Mouse (Mus musculus) left cerebral cortex, postnatal 14 days (tissue): ENCODE measurements at regions not wholly inside any gene's neighbourhood (a gene's known extent, or its start where the extent isn't known, plus 50 kb on each side); places are given as distances from the start of the nearest gene placed in this dataset.
A peak's percentile ranks its signal among the peaks of the same experiment; 100 is the strongest.

ENCODE experiments used
- DNase-seq, 2 experiments: peaks; one replicate each; pipeline ENCODE4 v3.0.0; 2021 to 2022; ENCODE audit warnings: low spot score in 2 of 2, mixed read lengths in 1 of 2
- intact Hi-C: fragments of 180-260 bp; cut with DNase I; formaldehyde crosslinking; loops from one replicate; pipeline ENCODE4 v1.15.1; 2025

DNA sequence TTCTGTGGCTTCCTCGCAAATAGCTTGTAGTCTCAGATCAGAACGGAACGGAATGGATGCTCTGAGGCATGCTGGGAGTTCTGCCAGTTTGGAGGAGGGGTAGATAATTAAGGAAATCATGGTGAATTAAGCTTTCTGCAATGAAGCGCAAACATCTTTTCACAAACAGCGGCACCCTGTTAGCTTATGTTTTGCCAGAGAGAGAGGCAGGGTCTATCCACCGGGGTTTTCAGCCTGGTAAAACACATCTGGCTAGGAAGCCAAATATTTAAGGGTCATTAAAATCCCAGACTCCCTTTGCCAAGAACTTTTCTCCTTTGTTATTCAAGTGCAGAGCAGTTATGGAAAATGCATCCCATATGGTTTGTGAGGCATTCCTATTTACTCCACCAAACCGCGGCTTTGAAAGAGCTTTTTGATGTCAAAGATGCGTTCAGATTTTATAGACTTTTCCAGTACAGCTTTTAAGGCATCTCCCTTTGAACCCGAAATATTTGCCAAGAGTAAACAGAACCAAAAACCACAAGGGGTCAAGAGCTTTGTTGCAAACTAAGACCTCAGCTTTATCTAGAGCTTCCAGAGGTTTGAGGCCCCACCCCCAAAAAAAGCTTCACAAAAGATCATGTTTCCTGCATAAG lies 287.4 kb upstream of the Cdh5 start:
- intact Hi-C loops = no loop called here
- peak; percentile 5 to 42 for DNase-seq

DNA sequence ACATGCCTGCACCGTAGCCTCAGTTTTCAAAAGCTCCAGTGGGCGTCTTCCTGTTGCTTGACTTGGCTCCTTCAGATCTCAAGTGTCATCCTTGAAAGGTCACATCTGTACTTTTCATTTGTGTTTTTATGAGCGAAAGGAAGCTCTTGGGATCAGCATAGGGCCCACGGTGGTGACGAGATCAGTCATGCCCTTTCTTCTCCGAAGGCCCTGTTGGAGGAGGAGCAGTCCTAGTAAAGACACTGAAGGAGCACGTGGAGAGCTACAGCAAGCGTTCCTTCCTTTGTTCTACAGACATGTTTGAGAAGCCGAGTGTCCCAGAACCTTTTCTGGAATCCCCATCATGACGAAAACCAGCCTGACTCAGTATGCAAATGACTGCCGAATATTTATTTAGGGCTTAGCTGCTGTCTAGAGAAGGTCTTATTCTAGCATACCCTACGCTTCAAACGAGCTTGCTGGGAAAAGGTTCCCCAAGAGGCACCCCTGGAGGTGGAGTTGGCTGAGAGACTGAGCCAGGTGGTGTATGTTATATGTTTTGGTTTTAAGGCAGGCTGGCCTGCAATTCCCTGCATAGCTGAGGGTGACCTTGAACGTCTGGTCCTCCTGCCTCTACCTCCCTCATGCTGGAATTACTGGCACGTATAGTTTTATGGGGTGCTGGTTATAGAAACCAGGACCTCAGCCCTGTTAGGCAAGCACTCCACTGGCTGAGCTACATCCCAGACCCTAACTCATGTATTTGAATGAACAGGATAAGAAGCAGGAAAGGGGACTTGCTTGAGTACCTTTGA lies 285.1 kb upstream of the Cdh5 start:
- no peak for DNase-seq
- intact Hi-C loops = no loop called here

DNA sequence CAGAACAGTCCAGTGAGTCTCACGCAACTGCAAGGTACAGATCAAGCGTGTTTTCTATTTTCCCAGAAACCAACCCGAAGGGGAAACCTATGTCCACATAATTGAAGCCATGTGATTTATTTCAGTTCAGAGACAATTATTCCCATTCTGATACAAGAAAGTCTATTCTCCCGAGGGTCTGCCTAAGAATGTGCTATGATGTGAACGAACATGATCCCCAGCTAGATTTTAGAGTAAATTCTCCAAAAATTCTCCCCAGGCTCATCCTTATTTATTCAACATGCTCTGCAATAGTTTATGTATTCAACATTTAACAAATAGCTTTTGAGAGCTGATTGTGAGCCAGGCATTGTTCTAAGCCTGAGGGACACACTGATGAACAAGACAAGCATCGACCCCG lies 277.9 kb upstream of the Cdh5 start:
- DNase-seq = no peak
- intact Hi-C loops = no loop called here

DNA sequence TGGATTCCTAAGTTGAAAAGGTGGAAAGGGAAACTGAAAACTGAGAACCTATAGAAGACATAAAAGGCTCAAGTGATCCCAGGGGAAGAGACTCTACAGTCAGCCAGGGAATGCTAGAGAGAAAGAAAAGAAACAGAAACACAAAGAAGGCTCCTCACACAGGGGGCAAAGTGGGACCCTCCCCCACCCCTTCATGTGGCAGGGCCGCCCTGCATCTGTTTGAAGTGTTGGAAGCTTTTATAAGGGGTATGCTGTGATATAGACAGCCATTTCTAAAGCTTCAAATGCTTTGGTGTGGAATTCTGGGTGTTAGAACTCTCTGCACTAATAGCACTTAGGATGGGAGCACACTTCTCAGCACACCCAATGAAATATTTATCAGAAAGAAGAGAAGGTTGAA lies 276.7 kb upstream of the Cdh5 start:
- DNase-seq = no peak
- intact Hi-C loops = no loop called here

DNA sequence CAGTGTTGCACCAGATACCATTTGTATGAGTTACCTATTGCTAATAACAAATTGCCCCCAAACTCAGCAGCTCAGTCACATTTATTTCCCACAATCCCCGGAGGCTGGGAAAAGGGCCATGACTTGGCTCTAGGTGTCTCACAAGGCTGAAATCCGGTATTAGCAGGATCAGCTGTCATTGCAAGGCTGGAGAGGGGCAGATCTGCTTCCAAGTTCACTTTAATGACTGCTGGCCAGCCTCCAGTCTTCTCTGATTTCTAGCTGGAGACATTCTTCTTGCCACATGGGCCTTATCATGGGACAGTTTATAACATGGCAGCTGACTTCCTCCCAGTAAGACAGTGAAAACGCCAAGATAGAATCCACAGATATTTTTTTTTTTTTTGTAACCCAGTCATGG lies 276.1 kb upstream of the Cdh5 start:
- intact Hi-C loops = no loop called here
- DNase-seq = no peak

GRCm38 (mm10) chr8:103830416-103830815 lies 271.0 kb upstream of the Cdh5 start:
- intact Hi-C loops = no loop called here
- DNase-seq = no peak

GRCm38 (mm10) chr8:103839990-103840389 lies 261.4 kb upstream of the Cdh5 start:
- DNase-seq = no peak
- intact Hi-C loops = no loop called here

- no peak for DNase-seq
- intact Hi-C loops = no loop called here
These were observed 255.5 kb upstream of the Cdh5 start for GRCm38 (mm10) chr8:103845964-103846363.

- DNase-seq = peak; percentile 4 to 10
- intact Hi-C loops = no loop called here
These were observed 254.9 kb upstream of the Cdh5 start for GRCm38 (mm10) chr8:103846382-103846976.

DNA sequence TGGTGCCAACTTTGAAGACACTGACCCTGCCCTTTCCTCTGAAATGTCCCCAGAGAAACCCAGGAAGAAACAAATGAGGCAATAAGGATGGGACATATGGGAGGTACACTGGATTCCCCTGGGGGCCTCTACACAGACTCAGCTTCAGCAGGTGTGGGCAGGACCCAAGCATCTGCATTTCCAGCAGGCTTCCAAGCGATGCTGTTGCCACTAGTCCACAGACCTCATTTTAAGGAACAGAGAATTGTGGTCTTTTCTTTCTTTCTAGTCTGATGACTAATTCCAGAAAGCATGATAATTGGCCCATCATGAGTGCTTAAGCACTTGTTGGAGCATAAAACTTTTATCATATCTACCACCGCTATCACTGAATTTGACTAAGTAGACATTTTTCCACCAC lies 251.6 kb upstream of the Cdh5 start:
- intact Hi-C loops = loop anchor here (10.0 kb wide), 1 partner anchor 175 kb away; no protein-coding TSS in a partner anchor
- DNase-seq = no peak

GRCm38 (mm10) chr8:103851286-103851685 lies 250.1 kb upstream of the Cdh5 start:
- intact Hi-C loops = loop anchor here (10.0 kb wide), 1 partner anchor 174 kb away; no protein-coding TSS in a partner anchor
- no peak for DNase-seq

- intact Hi-C loops = loop anchor here (10.0 kb wide), 1 partner anchor 172 kb away; no protein-coding TSS in a partner anchor
- DNase-seq = no peak
These were observed 248.4 kb upstream of the Cdh5 start for GRCm38 (mm10) chr8:103853048-103853447.

GRCm38 (mm10) chr8:103855291-103855690 lies 246.1 kb upstream of the Cdh5 start:
- intact Hi-C loops = loop anchor here (10.0 kb wide), 1 partner anchor 170 kb away; no protein-coding TSS in a partner anchor
- DNase-seq = no peak

GRCm38 (mm10) chr8:103859130-103859529 lies 242.3 kb upstream of the Cdh5 start:
- no peak for DNase-seq
- intact Hi-C loops = loop anchor here (10.0 kb wide), 1 partner anchor 166 kb away; no protein-coding TSS in a partner anchor

DNA sequence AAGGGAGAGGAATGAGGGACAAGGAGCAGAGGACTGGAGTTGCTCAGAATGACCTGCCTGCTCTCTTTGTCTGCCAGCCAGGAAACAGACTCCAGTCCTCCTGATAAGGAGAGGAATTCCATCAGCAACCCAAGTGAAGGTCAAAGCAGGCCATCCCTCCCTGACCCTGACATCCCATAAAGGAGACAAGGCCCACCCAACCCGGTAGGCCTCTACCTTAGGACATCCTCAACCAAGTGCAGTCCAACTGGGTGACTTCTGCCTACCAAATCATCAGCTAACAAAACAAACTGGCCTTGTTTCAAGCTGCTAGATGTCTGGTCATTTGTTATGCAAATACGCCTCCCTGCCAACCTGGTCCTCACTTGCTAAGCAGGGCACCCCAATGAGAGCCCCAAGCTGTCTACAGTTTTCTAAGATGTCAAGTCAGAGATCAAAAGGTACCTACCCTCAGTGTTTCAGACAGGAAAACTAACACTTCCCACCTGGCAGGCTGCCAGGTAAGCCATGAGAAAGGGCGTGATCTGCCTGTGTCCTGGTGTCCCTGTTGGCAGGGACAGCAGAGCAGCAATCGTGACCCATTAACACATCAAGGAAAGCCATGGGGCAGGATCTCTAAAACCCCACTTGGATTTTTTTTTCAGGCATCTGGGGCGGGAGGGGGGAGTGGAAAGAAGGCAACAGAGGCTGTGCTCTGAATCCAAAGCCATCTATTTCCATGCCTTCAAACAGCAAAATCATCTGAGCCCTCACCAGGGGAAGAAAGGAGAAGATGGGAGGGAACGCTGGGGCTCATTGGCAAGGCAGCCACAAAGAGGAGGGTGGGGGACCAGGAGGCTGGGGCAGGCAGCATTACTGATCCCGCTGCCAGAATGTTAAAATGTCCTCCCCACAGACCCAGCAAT lies 227.6 kb upstream of the Cdh5 start:
- no peak for DNase-seq
- intact Hi-C loops = no loop called here

DNA sequence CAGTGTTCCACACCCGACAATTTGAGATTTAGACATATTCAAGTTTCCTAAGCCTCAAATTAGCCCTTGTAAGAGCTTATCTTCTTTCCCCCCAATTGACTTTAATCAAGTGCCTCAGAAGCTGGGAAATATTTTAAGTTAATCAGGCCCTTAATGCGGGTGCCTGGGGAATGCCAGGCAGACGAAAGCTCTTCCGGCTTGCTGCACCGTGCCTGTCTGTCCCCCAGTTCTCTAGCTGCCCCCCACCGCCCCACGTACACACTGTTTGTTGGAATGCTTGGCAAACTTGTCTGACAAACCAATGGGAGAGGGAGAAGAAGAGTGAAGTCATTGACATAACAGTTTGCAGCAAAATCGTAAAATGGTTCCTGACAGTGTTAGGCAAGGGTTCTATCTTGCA lies 226.9 kb upstream of the Cdh5 start:
- DNase-seq = no peak

DNA sequence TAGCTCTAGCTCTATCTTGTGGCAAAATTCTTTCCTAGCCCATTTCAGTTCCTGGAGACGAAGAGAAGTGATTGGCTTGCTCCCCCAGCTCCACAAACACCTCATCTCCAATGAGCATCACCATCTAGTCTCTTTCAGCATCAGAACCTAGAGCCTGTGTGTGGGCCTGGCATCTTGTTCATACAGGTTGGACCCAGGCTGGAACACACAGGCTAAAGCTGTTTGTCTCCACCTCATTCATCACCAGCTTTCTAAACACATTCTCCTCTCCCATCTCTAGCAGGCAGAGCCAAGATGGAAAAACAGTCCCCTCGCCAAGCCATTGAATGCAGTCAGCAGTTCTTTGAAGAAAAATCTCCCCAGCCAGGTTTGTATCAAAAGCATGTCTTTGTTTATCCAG lies 221.9 kb upstream of the Cdh5 start:
- intact Hi-C loops = no loop called here
- DNase-seq = no peak

More for the DNA sequence above, 226.9 kb upstream of the Cdh5 start:
- intact Hi-C loops = no loop called here

DNA sequence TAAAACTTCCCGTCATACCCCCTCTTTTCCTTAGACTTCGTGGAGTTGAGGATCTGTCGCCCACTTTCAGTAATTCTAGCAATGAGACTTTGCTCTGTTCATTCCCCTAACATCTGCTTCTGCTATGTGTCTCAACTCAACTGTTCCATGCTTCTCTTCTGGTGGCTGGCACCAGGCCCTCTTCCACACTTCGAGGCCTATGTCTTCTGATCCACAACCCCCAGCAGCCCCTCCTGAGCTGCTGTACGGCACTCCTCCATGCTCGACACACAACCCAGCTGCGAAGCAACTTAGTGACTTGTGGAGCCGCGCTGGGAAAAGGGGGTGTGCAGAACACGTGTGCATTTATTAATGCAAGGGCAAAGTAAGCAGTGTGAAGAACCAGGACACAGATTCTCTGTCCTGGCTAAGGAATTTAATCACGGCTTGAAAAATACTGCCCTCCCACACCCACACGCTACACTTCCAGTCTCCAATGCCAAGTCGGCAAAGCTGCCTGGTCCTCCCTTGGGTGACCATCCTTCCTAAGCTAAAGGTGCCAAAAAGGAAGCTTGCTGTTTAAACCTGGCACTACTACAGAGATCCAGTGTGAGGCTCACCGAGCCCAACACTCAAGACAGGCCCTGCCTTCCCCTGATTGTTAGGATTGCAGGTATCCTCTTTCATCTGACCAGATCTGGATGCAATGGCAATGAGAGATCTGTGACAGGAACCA lies 220.8 kb upstream of the Cdh5 start:
- intact Hi-C loops = no loop called here
- DNase-seq = no peak

GRCm38 (mm10) chr8:103881146-103881486 lies 220.3 kb upstream of the Cdh5 start:
- intact Hi-C loops = no loop called here
- DNase-seq = peak in 1 of 2 experiments; percentile 7
